Mouse (Mus musculus) cerebellum, adult 2 months (tissue): ENCODE measurements around the gene Phf12.

ENCODE experiments used
- CTCF ChIP-seq: fragments of 200-500 bp; IDR thresholded peaks from 2 replicates; pipeline ENCODE4 v1.5.1; 2011; ENCODE audit warnings: low read depth, mild to moderate bottlenecking, control low read depth, low read length, moderate library complexity, borderline replicate concordance; ENCODE audit not compliant: insufficient read depth
- POLR2A ChIP-seq: fragments of 200-500 bp; IDR thresholded peaks from 2 replicates; pipeline ENCODE4 v1.6.1; 2011; ENCODE audit warnings: low read length, control low read depth, borderline replicate concordance; ENCODE audit not compliant: insufficient read depth

DNA sequence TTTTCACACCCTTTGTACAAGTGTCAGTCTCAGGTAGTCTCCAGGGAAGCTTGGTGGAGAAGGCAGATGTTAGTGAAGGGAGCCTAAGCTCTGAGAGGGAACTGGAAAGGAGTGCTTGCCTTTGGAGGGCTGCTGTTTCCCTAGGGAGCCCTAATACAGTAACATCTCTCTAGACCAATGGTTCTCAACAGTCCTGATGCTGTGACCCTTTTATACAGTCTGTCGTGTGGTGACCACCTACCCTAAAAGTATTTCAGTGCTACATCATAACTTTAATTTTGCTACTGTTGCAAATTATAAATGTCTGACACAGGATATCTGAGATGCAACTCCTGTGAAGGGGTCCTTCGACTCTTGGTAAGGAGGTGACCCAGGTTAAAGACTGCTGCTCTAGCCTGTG, 48.0 kb downstream of the Phf12 start:
- TF ChIP-seq CTCF: no peak
- TF ChIP-seq POLR2A: no peak
